Mouse (Mus musculus) small intestine, adult 2 months (tissue): ENCODE measurements around the gene Zfp46.

Experiments
- CTCF ChIP-seq: fragments of 200-500 bp; IDR thresholded peaks from 2 replicates; pipeline ENCODE4 v1.5.1; 2012; ENCODE audit warnings: low read depth, mild to moderate bottlenecking, control low read depth, inconsistent platforms, low read length, moderate library complexity, mixed read lengths; ENCODE audit not compliant: insufficient replicate concordance, insufficient read length; ENCODE audit errors: extremely low read depth
- POLR2A ChIP-seq: fragments of 200-500 bp; IDR thresholded peaks from 2 replicates; pipeline ENCODE4 v1.6.1; 2012; ENCODE audit warnings: low read depth, mild to moderate bottlenecking, control low read depth, inconsistent platforms, low read length, moderate library complexity

- TF ChIP-seq CTCF (no peak), POLR2A (no peak)
Observed at GRCm38 (mm10) chr4:136261912-136262311, 22.6 kb upstream of the Zfp46 start.
